Mouse (Mus musculus) ES-E14 (cell line): ENCODE measurements around the gene Gm6588. TPM values are rescaled to one million over a fixed set of nuclear protein-coding genes. Genes with fewer than 3 reads are reported as not detected.

Experiments used
- DNase-seq: peaks from one replicate; pipeline ENCODE4 v3.0.0-alpha.2; 2013; ENCODE audit warnings: low read depth, low spot score
- H3K27ac ChIP-seq: 2 replicates; pipeline ENCODE4 v1.5.1; 2012; ENCODE audit warnings: low read depth, mild to moderate bottlenecking, low read length, moderate library complexity, mixed read lengths; ENCODE audit not compliant: poor library complexity, insufficient read depth, severe bottlenecking
- H3K36me3 ChIP-seq: 2 replicates; pipeline ENCODE4 v1.6.1; 2012; ENCODE audit warnings: mild to moderate bottlenecking, low read length, moderate library complexity, mixed read lengths; ENCODE audit not compliant: control insufficient read depth, poor library complexity, insufficient read depth, severe bottlenecking
- H3K4me1 ChIP-seq, 2 experiments: fragments of 150-350 bp in 1 of 2; sonication (generic) in 1 of 2; 2 replicates each; pipeline ENCODE4 v1.6.1; 2012; ENCODE audit warnings: low read length in 2 of 2, mild to moderate bottlenecking in 1 of 2, mixed read lengths in 1 of 2; ENCODE audit not compliant: control insufficient read depth in 2 of 2, insufficient read depth in 2 of 2, poor library complexity in 1 of 2
- H3K4me3 ChIP-seq, 2 experiments: fragments of 150-350 bp in 1 of 2; sonication (generic) in 1 of 2; 2 replicates each; pipeline ENCODE4 v1.5.1; 2012; ENCODE audit warnings: low read length in 2 of 2, low read depth in 1 of 2, mild to moderate bottlenecking in 1 of 2, mixed read lengths in 1 of 2; ENCODE audit not compliant: insufficient read depth in 1 of 2, poor library complexity in 1 of 2, severe bottlenecking in 1 of 2
- H3K9ac ChIP-seq: 2 replicates; pipeline ENCODE4 v1.6.1; 2012; ENCODE audit warnings: low read depth, mild to moderate bottlenecking, low read length, mixed read lengths; ENCODE audit not compliant: poor library complexity, insufficient read depth, severe bottlenecking
- H3K9me3 ChIP-seq: fragments of 150-350 bp; sonication (generic); 2 replicates; pipeline ENCODE4 v1.6.1; 2012; ENCODE audit warnings: low read depth, mild to moderate bottlenecking, low read length; ENCODE audit not compliant: control insufficient read depth, insufficient read depth
- CHD2 ChIP-seq: IDR thresholded peaks from 2 replicates; pipeline ENCODE4 v1.6.1; 2014; ENCODE audit warnings: mild to moderate bottlenecking, low read depth, low read length, inconsistent platforms
- HCFC1 ChIP-seq: IDR thresholded peaks from 2 replicates; pipeline ENCODE4 v1.6.1; 2012; ENCODE audit warnings: low read length, inconsistent platforms, borderline replicate concordance; ENCODE audit not compliant: insufficient read depth
- MAFK ChIP-seq: IDR thresholded peaks from 2 replicates; pipeline ENCODE4 v1.6.1; 2014; ENCODE audit warnings: mild to moderate bottlenecking, low read depth, low read length, inconsistent platforms; ENCODE audit not compliant: insufficient read depth
- ZC3H11A ChIP-seq: IDR thresholded peaks from 2 replicates; pipeline ENCODE4 v1.6.1; 2012; ENCODE audit warnings: low read depth, mild to moderate bottlenecking, inconsistent platforms, low read length, borderline replicate concordance
- ZNF384 ChIP-seq: IDR thresholded peaks from 2 replicates; pipeline ENCODE4 v1.6.1; 2012; ENCODE audit warnings: low read depth, low read length, inconsistent platforms
- in situ Hi-C, 2 experiments: fragments of 600-800 bp; cut with MboI; formaldehyde crosslinking; loops; one replicate each; pipeline ENCODE4 v1.15.1; 2025; ENCODE audit warnings: low sequenced_read_pairs in 2 of 2, inconsistent platforms in 1 of 2; ENCODE audit not compliant: unreplicated experiment in 2 of 2
- total RNA-seq: library from RNA; depleted of rRNA; stranded (reverse); fragments of 300-350 nt; gene quantifications from 2 replicates; pipeline ENCODE4 v1.2.3, GENCODE M21; 2012

The Gm6588 gene
- total RNA-seq, 1 experiment: 0.09 TPM

DNA sequence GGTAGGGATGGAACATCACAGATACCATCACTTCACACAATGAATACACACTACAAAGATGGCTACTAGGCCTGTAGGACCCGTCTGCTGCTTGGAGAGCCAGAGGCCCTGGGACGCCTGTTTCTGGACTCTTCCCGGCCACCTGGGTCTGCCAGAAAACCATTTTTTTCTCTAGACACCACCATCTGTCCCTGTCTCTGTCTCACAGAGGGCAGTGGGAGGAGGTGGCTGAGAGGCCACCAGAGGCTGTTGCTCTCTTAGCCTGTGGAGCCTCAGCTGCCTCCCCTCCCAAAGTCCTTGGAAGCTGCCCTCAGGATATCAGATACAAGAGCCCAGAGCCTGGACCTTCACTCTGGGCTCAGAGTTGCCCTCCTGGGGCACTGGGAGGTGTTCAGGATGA, 10.7 kb downstream of the Gm6588 start:
- no peak for DNase-seq
- Histone ChIP-seq H3K9me3 (no peaks in the 10 kb centered on the region), H3K4me3 (no peak overlapping the region), H3K27ac (no peak overlapping the region), H3K4me1 (no peaks in the 10 kb centered on the region), H3K9ac (no peak overlapping the region), H3K36me3 (no peaks in the 10 kb centered on the region)
- no peak for TF ChIP-seq MAFK
- in situ Hi-C loops: loop anchor here in 1 of 2 experiments (25.0 kb wide), 1 partner anchor 602 kb away; the partner anchor contains the start of gene Crybb2

- Histone ChIP-seq H3K4me1 (no peaks in the 10 kb centered on the region), H3K9me3 (no peaks in the 10 kb centered on the region), H3K27ac (no peak overlapping the region), H3K9ac (no peak overlapping the region), H3K36me3 (no peaks in the 10 kb centered on the region), H3K4me3 (no peak overlapping the region)
- in situ Hi-C loops: loop anchor here in 1 of 2 experiments (25.0 kb wide), 1 partner anchor 596 kb away; the partner anchor contains the start of gene Crybb2
- TF ChIP-seq ZNF384 (no peak), CHD2 (no peak), HCFC1 (no peak), ZC3H11A (no peak), MAFK (no peak)
- DNase-seq: no peak
Measured at GRCm38 (mm10) chr5:112466331-112466730, 17.1 kb downstream of the Gm6588 start.

DNA sequence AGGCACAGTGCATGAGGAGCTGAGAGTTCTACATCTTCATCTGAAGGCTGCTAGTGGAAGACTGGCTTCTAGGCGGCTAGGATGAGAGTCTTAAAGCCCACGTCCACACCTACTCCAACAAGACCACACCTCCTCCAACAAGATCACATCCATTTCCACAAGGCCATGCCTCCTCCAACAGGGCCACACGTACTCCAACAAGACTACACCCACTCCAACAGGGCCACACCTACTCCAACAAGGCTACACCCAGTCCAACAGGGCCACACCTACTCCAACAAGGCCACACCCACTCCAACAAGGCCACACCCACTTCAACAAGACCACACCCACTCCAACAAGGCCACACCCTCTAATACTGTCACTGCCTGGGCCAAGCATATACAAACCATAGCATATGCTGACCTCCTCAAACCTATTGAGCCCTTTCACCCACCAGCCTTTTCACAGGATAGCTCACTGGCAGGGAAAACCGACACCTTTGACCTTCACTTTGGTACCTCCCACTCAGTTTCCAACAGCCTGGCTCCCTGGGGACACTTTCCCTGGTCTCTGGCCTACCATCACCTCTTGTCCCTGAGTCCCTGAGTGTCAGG, 19.9 kb downstream of the Gm6588 start:
- Histone ChIP-seq H3K9ac (no peak overlapping the region), H3K4me1 (peaks cover 0 to 2% of the 10 kb centered on the region in 2 experiments; a peak in 1 of 4 replicates), H3K27ac (no peak overlapping the region), H3K9me3 (no peaks in the 10 kb centered on the region), H3K36me3 (no peaks in the 10 kb centered on the region), H3K4me3 (no peak overlapping the region)
- TF ChIP-seq CHD2 (no peak), ZC3H11A (no peak), HCFC1 (no peak), ZNF384 (no peak), MAFK (no peak)
- in situ Hi-C loops: loop anchor here in 1 of 2 experiments (25.0 kb wide), 1 partner anchor 593 kb away; the partner anchor contains the start of gene Crybb2
- no peak for DNase-seq

GRCm38 (mm10) chr5:112470144-112470543, 20.9 kb downstream of the Gm6588 start:
- Histone ChIP-seq H3K9me3 (no peaks in the 10 kb centered on the region), H3K27ac (no peak overlapping the region), H3K9ac (no peak overlapping the region), H3K36me3 (no peaks in the 10 kb centered on the region), H3K4me3 (no peak overlapping the region), H3K4me1 (peaks cover 0 to 5% of the 10 kb centered on the region in 2 experiments; a peak in 1 of 4 replicates)
- TF ChIP-seq MAFK: no peak
- 0 out of 2 replicates have a peak, but pooled peaks have one; percentile 26 for TF ChIP-seq ZC3H11A
- no peak for TF ChIP-seq ZNF384
- DNase-seq: no peak
- in situ Hi-C loops: loop anchor here in 1 of 2 experiments (25.0 kb wide), 1 partner anchor 592 kb away; the partner anchor contains the start of gene Crybb2

DNA sequence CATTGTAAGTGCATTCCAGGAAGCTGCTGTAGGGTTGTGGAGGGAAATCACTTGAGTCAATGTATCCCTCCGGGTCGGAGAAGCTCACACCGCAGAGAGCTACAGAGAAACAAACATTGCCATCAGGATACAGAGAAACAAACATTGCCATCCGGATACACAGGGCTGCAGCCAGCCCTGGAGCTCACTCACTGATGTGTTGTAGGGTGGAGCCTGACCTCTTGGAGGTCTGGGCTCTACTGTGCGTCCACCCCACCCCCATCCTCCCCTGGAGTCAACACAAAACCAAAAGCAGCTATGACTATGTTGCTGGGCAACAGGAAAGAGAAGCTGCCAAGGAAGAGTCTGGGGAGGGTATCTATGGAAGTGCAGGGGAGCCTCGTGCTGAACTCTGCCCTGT, 24.2 kb downstream of the Gm6588 start:
- no peak for DNase-seq
- Histone ChIP-seq H3K9ac (no peak overlapping the region), H3K4me3 (no peak overlapping the region), H3K36me3 (no peaks in the 10 kb centered on the region), H3K27ac (no peak overlapping the region), H3K9me3 (no peaks in the 10 kb centered on the region), H3K4me1 (peaks cover 0 to 5% of the 10 kb centered on the region in 2 experiments; a peak in 1 of 4 replicates)
- in situ Hi-C loops: loop anchor here in 1 of 2 experiments (25.0 kb wide), 1 partner anchor 589 kb away; the partner anchor contains the start of gene Crybb2
- no peak for TF ChIP-seq ZC3H11A
- no peak for TF ChIP-seq HCFC1
- TF ChIP-seq MAFK: no peak
- no peak for TF ChIP-seq CHD2
- TF ChIP-seq ZNF384: no peak
